Mouse (Mus musculus) left cerebral cortex, adult 6 months (tissue): ENCODE measurements around the gene Pdzd8. TPM values are rescaled to one million over a fixed set of nuclear protein-coding genes. Genes with fewer than 3 reads are reported as not detected.

Experiments used
- long read RNA-seq, 2 experiments: library from polyadenylated mRNA; unstranded; transcript quantifications; one replicate each; pipeline ENCODE4 v2.0.0; 2019 to 2020
- polyA plus RNA-seq: library from polyadenylated mRNA; unstranded; fragments of <200 nt; fragmentation: Nextera tagmentation; gene quantifications from 2 replicates; pipeline ENCODE4 v1.2.3, GENCODE M21; 2021

The Pdzd8 gene
- 5.3 and 9.7 TPM in 2 replicates for polyA plus RNA-seq
- long read RNA-seq, experiment 1, full-length matches to known transcripts, result 2 of 25 reads
- long read RNA-seq, experiment 1, partial matches to known transcripts, result 3 of 25 reads
- long read RNA-seq, experiment 1, other reads (novel, unspliced or antisense), result 20 of 25 reads
- long read RNA-seq, experiment 2, full-length matches to known transcripts, result 1 of 16 reads
- long read RNA-seq, experiment 2, partial matches to known transcripts, result 3 of 16 reads
- long read RNA-seq, experiment 2, other reads (novel, unspliced or antisense), result 12 of 16 reads

GRCm38 (mm10) chr19:59345658-59346283 is at the start of gene Pdzd8:
Gene Pdzd8, minus strand, starts transcription at chr19:59345780.

GRCm38 (mm10) chr19:59321990-59322389 is 23.6 kb downstream of the Pdzd8 start, which contains the start of gene Rps12-ps3:
Gene Rps12-ps3, plus strand, starts transcription at chr19:59322290.

GRCm38 (mm10) chr19:59260718-59261442 is 84.7 kb downstream of the Pdzd8 start, which contains the start of gene Slc18a2:
Gene Slc18a2, plus strand, starts transcription at chr19:59260896.

Other genes starting within 250 kb of the Pdzd8 start
- 0.20 and 0.43 TPM in 2 replicates for gene Vax1, start 175.7 kb downstream of the Pdzd8 start, polyA plus RNA-seq
- not detected in 2 replicates for gene Kcnk18, start 126.6 kb downstream of the Pdzd8 start, polyA plus RNA-seq
- gene Slc18a2, start 84.9 kb downstream of the Pdzd8 start, polyA plus RNA-seq, result 4.1 and 5.3 TPM in 2 replicates
- gene Rps12-ps3, start 23.5 kb downstream of the Pdzd8 start, polyA plus RNA-seq, result 15.2 and 24.8 TPM in 2 replicates
- 4.7 and 6.8 TPM in 2 replicates for gene Emx2, start 112.6 kb upstream of the Pdzd8 start, polyA plus RNA-seq